Mouse (Mus musculus): ENCODE data around the gene Gpsm1. TPM values are rescaled to one million over a fixed set of nuclear protein-coding genes. Genes with fewer than 3 reads are reported as not detected.

Gene Gpsm1
- polyA plus RNA-seq, 1 experiment from 2014 or later: 29.3 TPM

GRCm38 (mm10) chr2:26290133-26290532 is 25.2 kb upstream of the Gpsm1 start:
- Histone ChIP-seq H3K9ac (ENCODE audit: low read depth, low read length) (no peak overlapping the region), H3K36me3 (ENCODE audit: control insufficient read depth, insufficient read depth, low read length) (no peaks in the 10 kb centered on the region), H3K4me1 (ENCODE audit: control insufficient read depth, insufficient read depth, low read length) (no peaks in the 10 kb centered on the region), H3K4me2 (ENCODE audit: low read depth, low read length) (no peak overlapping the region), H3K27ac (replicated peaks; ENCODE audit: low read depth, low read length) (no peak overlapping the region), H3K4me3 (ENCODE audit: low read depth, low read length) (no peak overlapping the region), H3K27me3 (replicated peaks; ENCODE audit: control insufficient read depth, insufficient read depth, low read length) (no peaks in the 10 kb centered on the region), H3K9me3 (ENCODE audit: control insufficient read depth, low read length) (no peaks in the 10 kb centered on the region)
- no peak for ATAC-seq (ENCODE audit: low read depth)
- DNase-seq (ENCODE audit: low spot score): no peak
- WGBS: 73% methylated on average over 5 of the region's 5 CpGs

- ATAC-seq (ENCODE audit: low read depth): no peak
- DNase-seq (ENCODE audit: low spot score): no peak
Observed at GRCm38 (mm10) chr2:26294457-26294856, 20.9 kb upstream of the Gpsm1 start, which contains the start of gene Ccdc187. Gene Ccdc187 (minus strand): TSS chr2:26294557.

GRCm38 (mm10) chr2:26296606-26297195 is 18.6 kb upstream of the Gpsm1 start:
- Histone ChIP-seq H3K36me3 (ENCODE audit: control insufficient read depth, insufficient read depth, low read length) (no peaks in the 10 kb centered on the region), H3K27me3 (replicated peaks; ENCODE audit: control insufficient read depth, insufficient read depth, low read length) (no peaks in the 10 kb centered on the region), H3K9me3 (ENCODE audit: control insufficient read depth, low read length) (no peaks in the 10 kb centered on the region), H3K9ac (ENCODE audit: low read depth, low read length) (no peak overlapping the region), H3K4me3 (ENCODE audit: low read depth, low read length) (no peak overlapping the region), H3K4me1 (ENCODE audit: control insufficient read depth, insufficient read depth, low read length) (peaks cover 26% of the 10 kb centered on the region), H3K27ac (replicated peaks; ENCODE audit: low read depth, low read length) (peak overlapping the region; percentile 63), H3K4me2 (ENCODE audit: low read depth, low read length) (no peak overlapping the region)
- DNase-seq (ENCODE audit: low spot score) (peak; percentile 42), ATAC-seq (ENCODE audit: low read depth) (no peak)
- WGBS: 25% methylated on average over 6 of the region's 6 CpGs

More at GRCm38 (mm10) chr2:26294457-26294856, 20.9 kb upstream of the Gpsm1 start, which contains the start of gene Ccdc187:
- Histone ChIP-seq H3K9me3 (ENCODE audit: control insufficient read depth, low read length) (no peaks in the 10 kb centered on the region), H3K27ac (replicated peaks; ENCODE audit: low read depth, low read length) (no peak within 1 kb of the TSS), H3K4me2 (ENCODE audit: low read depth, low read length) (no peak within 1 kb of the TSS), H3K27me3 (replicated peaks; ENCODE audit: control insufficient read depth, insufficient read depth, low read length) (no peaks in the 10 kb centered on the region), H3K9ac (ENCODE audit: low read depth, low read length) (no peak within 1 kb of the TSS), H3K4me3 (ENCODE audit: low read depth, low read length) (no peak within 1 kb of the TSS), H3K36me3 (ENCODE audit: control insufficient read depth, insufficient read depth, low read length) (no peaks in the 10 kb centered on the region), H3K4me1 (ENCODE audit: control insufficient read depth, insufficient read depth, low read length) (peaks cover 26% of the 10 kb centered on the region)
- 44% methylated on average over 2 of the region's 2 CpGs for whole genome bisulfite sequencing

GRCm38 (mm10) chr2:26298208-26298855 is 17.0 kb upstream of the Gpsm1 start:
- H3K27me3 ChIP-seq (replicated peaks; ENCODE audit: control insufficient read depth, insufficient read depth, low read length): no peaks in the 10 kb centered on the region
- peak overlapping the region; percentile 28 for H3K4me2 ChIP-seq (ENCODE audit: low read depth, low read length)
- H3K9me3 ChIP-seq (ENCODE audit: control insufficient read depth, low read length): no peaks in the 10 kb centered on the region
- H3K4me3 ChIP-seq (ENCODE audit: low read depth, low read length): peak overlapping the region; percentile 3; the same call in 1 of the 2 replicates
- peak overlapping the region; percentile 35; the same call in 1 of the 2 replicates for H3K9ac ChIP-seq (ENCODE audit: low read depth, low read length)
- peak overlapping the region; percentile 55 for H3K27ac ChIP-seq (replicated peaks; ENCODE audit: low read depth, low read length)
- no peaks in the 10 kb centered on the region for H3K36me3 ChIP-seq (ENCODE audit: control insufficient read depth, insufficient read depth, low read length)
- 2% methylated on average over 9 of the region's 10 CpGs for WGBS
- ATAC-seq (ENCODE audit: low read depth): peak; percentile 87
- DNase-seq (ENCODE audit: low spot score): peak; percentile 86
- peaks cover 26% of the 10 kb centered on the region for H3K4me1 ChIP-seq (ENCODE audit: control insufficient read depth, insufficient read depth, low read length)

- no peaks in the 10 kb centered on the region for H3K9me3 ChIP-seq (ENCODE audit: control insufficient read depth, low read length)
- H3K27me3 ChIP-seq (replicated peaks; ENCODE audit: control insufficient read depth, insufficient read depth, low read length): no peaks in the 10 kb centered on the region
- DNase-seq (ENCODE audit: low spot score): no peak
- no peak overlapping the region for H3K4me3 ChIP-seq (ENCODE audit: low read depth, low read length)
- peak; percentile 9; the same call in 1 of the 2 replicates for ATAC-seq (ENCODE audit: low read depth)
- WGBS: 9% methylated on average over 4 of the region's 4 CpGs
- no peaks in the 10 kb centered on the region for H3K36me3 ChIP-seq (ENCODE audit: control insufficient read depth, insufficient read depth, low read length)
- H3K27ac ChIP-seq (replicated peaks; ENCODE audit: low read depth, low read length): peak overlapping the region; percentile 52
- H3K4me1 ChIP-seq (ENCODE audit: control insufficient read depth, insufficient read depth, low read length): peaks cover 26% of the 10 kb centered on the region
- H3K9ac ChIP-seq (ENCODE audit: low read depth, low read length): peak overlapping the region; percentile 35; the same call in 1 of the 2 replicates
- peak overlapping the region; percentile 28; the same call in 1 of the 2 replicates for H3K4me2 ChIP-seq (ENCODE audit: low read depth, low read length)
Observed at GRCm38 (mm10) chr2:26298856-26299230, 16.5 kb upstream of the Gpsm1 start.

GRCm38 (mm10) chr2:26299336-26299735 is 16.0 kb upstream of the Gpsm1 start:
- Histone ChIP-seq H3K4me3 (ENCODE audit: low read depth, low read length) (no peak overlapping the region), H3K36me3 (ENCODE audit: control insufficient read depth, insufficient read depth, low read length) (no peaks in the 10 kb centered on the region), H3K9me3 (ENCODE audit: control insufficient read depth, low read length) (no peaks in the 10 kb centered on the region), H3K27me3 (replicated peaks; ENCODE audit: control insufficient read depth, insufficient read depth, low read length) (no peaks in the 10 kb centered on the region), H3K27ac (replicated peaks; ENCODE audit: low read depth, low read length) (peak overlapping the region; percentile 52; the same call in 1 of the 2 replicates), H3K4me1 (ENCODE audit: control insufficient read depth, insufficient read depth, low read length) (peaks cover 26% of the 10 kb centered on the region), H3K9ac (ENCODE audit: low read depth, low read length) (0 out of 2 replicates have a peak overlapping the region, but pooled peaks have one; percentile 35), H3K4me2 (ENCODE audit: low read depth, low read length) (no peak overlapping the region)
- ATAC-seq (ENCODE audit: low read depth) (no peak), DNase-seq (ENCODE audit: low spot score) (no peak)
- WGBS: 19% methylated on average over 5 of the region's 7 CpGs

- Histone ChIP-seq H3K27ac (replicated peaks; ENCODE audit: low read depth, low read length) (no peak overlapping the region; the same call in 1 of the 2 replicates), H3K9ac (ENCODE audit: low read depth, low read length) (no peak overlapping the region), H3K4me1 (ENCODE audit: control insufficient read depth, insufficient read depth, low read length) (peaks cover 26% of the 10 kb centered on the region), H3K27me3 (replicated peaks; ENCODE audit: control insufficient read depth, insufficient read depth, low read length) (no peaks in the 10 kb centered on the region), H3K9me3 (ENCODE audit: control insufficient read depth, low read length) (no peaks in the 10 kb centered on the region), H3K4me2 (ENCODE audit: low read depth, low read length) (no peak overlapping the region), H3K4me3 (ENCODE audit: low read depth, low read length) (no peak overlapping the region), H3K36me3 (ENCODE audit: control insufficient read depth, insufficient read depth, low read length) (no peaks in the 10 kb centered on the region)
- peak; percentile 37; the same call in 1 of the 2 replicates for ATAC-seq (ENCODE audit: low read depth)
- peak; percentile 69 for DNase-seq (ENCODE audit: low spot score)
- 36% methylated on average over 5 of the region's 5 CpGs for WGBS
Observed at GRCm38 (mm10) chr2:26300161-26300807, 15.0 kb upstream of the Gpsm1 start.

GRCm38 (mm10) chr2:26300808-26301174 is 14.5 kb upstream of the Gpsm1 start:
- no peaks in the 10 kb centered on the region for H3K27me3 ChIP-seq (replicated peaks; ENCODE audit: control insufficient read depth, insufficient read depth, low read length)
- H3K4me1 ChIP-seq (ENCODE audit: control insufficient read depth, insufficient read depth, low read length): peaks cover 26% of the 10 kb centered on the region
- ATAC-seq (ENCODE audit: low read depth) (0 out of 2 replicates have a peak, but pooled peaks have one; percentile 9), DNase-seq (ENCODE audit: low spot score) (peak; percentile 85)
- 2% methylated on average over 3 of the region's 3 CpGs for WGBS
- no peak overlapping the region for H3K9ac ChIP-seq (ENCODE audit: low read depth, low read length)
- H3K27ac ChIP-seq (replicated peaks; ENCODE audit: low read depth, low read length): no peak overlapping the region
- no peak overlapping the region for H3K4me3 ChIP-seq (ENCODE audit: low read depth, low read length)
- H3K4me2 ChIP-seq (ENCODE audit: low read depth, low read length): no peak overlapping the region
- no peaks in the 10 kb centered on the region for H3K9me3 ChIP-seq (ENCODE audit: control insufficient read depth, low read length)
- no peaks in the 10 kb centered on the region for H3K36me3 ChIP-seq (ENCODE audit: control insufficient read depth, insufficient read depth, low read length)

Data from embryonic facial prominence, embryonic 14.5 days (tissue).